Mouse (Mus musculus) kidney, postnatal 4 days (tissue): ENCODE measurements around the gene Tk2.

Experiments
- DNase-seq, 2 experiments: peaks; one replicate each; pipeline ENCODE4 v3.0.0; 2021; ENCODE audit warnings: mixed read lengths in 2 of 2

Tk2 gene

DNA sequence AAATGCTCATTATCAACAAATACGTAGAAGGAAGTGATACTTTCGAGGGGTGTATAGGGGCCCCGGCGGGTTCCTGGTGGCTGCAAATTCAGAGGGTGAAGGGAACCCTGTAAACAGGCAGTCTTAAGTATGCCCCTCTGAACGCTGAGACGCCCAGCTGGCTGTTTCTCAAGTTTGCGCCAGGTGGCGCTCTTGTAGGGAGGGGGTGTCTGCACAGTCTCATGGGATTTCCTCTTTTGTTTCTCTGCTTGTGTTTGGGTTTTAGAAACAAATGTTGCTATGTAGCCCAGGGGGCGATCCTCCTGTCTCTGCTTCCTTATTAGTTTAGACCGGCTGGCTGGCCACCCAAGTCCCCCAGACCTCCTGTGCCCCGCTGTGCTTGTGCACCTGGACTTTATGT, 29.3 kb downstream of the Tk2 start:
- DNase-seq = peak; percentile 57 to 65

GRCm38 (mm10) chr8:104217601-104218000, 30.8 kb downstream of the Tk2 start:
- no peak for DNase-seq

DNA sequence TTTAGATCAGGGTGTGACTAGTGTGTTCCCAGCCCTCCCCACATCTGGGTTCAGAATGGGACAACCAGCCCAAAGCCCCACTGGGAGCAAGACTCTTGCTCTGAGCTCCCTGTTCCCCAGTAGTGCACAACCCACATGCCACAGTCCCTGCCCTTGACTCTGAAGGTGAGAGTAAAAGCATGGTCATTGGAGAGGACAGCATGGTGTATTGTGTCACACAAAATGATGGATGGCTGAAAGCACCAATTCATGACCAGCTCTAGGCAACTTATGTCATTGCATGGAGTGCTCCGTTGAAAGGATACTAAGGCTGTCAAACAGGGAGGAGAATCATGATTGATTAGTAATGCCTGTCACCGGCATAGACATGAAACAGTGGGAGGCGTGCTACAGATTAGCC, 43.1 kb downstream of the Tk2 start:
- DNase-seq = no peak

- no peak for DNase-seq
These were observed 46.0 kb downstream of the Tk2 start for GRCm38 (mm10) chr8:104202320-104202719.

- DNase-seq = no peak
These were observed 46.7 kb downstream of the Tk2 start for GRCm38 (mm10) chr8:104201622-104202021.

DNA sequence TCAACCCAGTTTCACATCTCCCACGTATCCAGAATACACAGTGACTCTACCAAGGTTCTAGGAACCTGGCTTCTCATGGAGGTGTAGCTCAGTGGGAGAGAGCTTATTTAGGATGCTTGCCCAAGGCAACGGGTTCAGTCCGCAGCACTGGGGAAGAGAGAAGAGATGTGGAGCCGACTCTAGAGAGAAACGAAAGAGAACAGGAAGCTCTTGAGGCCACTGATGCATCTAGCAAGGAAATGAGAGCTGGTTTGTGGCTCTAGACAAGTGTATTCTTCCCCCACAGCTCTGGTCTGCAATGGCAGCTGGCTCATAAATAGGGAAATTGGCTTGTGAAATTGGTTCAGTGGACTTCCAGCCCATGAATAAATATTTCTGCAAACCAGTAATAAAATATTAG, 48.6 kb downstream of the Tk2 start:
- no peak for DNase-seq

GRCm38 (mm10) chr8:104191496-104191895, 56.9 kb downstream of the Tk2 start:
- DNase-seq = peak; percentile 58 to 64

- DNase-seq = no peak
These were observed 57.4 kb downstream of the Tk2 start for GRCm38 (mm10) chr8:104190777-104191468.

DNA sequence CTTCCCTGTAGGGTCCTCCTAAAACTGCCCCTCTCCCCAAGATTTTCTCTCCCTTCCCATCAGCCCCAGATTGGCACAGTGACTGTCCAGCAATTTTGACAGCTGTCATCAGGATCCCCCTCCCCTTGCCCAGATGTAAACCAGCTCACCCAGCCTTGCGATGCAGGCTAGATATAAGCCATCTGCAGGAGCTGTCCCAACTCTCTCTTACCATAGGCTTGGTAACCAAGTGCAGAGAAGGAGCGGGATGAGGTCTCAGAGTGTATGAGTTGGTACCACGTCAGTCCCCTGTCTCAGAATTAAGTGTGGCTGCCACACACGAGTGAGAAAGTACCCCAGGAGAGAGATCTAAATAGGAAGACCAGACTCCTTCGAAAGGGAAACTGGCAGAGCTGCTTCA, 59.9 kb downstream of the Tk2 start:
- no peak for DNase-seq

GRCm38 (mm10) chr8:104187622-104188021, 60.7 kb downstream of the Tk2 start:
- DNase-seq = no peak

DNA sequence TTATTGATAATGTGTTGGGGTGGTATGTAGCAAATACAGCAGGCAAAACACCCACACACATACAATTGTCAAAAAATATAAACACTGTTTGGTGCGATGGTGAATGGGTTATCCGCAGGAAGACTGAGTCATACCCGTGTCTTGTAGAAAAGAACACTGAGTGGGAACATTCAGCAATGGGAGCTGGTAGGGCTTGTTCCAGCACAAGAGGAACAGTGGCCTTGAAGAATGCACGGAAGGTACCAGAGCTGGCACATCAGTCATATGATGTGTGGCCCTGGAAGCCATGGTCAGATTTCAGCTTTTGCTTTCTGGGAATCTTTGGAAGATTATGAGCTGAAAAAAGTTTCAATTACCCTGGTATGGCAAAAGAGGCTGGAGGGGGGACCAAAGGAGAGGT, 61.5 kb downstream of the Tk2 start:
- no peak for DNase-seq

- no peak for DNase-seq
These were observed 63.5 kb downstream of the Tk2 start for GRCm38 (mm10) chr8:104184905-104185304.

GRCm38 (mm10) chr8:104177054-104177453, 71.3 kb downstream of the Tk2 start:
- no peak for DNase-seq
